Mouse (Mus musculus) brain, embryonic 14.5 days (tissue): Measurements from ENCODE around the gene Mael. TPM values are rescaled to one million over a fixed set of nuclear protein-coding genes. Genes with fewer than 3 reads are reported as not detected.

Experiments used
- DNase-seq: peaks from one replicate; pipeline ENCODE4 v3.0.0-alpha.2; 2011; ENCODE audit warnings: low read depth
- CTCF ChIP-seq: fragments of 200-500 bp; IDR thresholded peaks from 2 replicates; pipeline ENCODE4 v1.5.1; 2012; ENCODE audit warnings: inconsistent platforms, mild to moderate bottlenecking, moderate library complexity, borderline replicate concordance; ENCODE audit not compliant: insufficient read depth, insufficient read length; ENCODE audit errors: extremely low read depth
- POLR2A ChIP-seq: fragments of 200-500 bp; IDR thresholded peaks from 2 replicates; pipeline ENCODE4 v1.6.1; 2012; ENCODE audit warnings: mild to moderate bottlenecking, inconsistent platforms, borderline replicate concordance; ENCODE audit not compliant: poor library complexity, insufficient read depth, insufficient read length, severe bottlenecking; ENCODE audit errors: extremely low read depth
- polyA plus RNA-seq: library from polyadenylated mRNA; depleted of rRNA; stranded (reverse); fragments of >200 nt; gene quantifications from 2 replicates; pipeline ENCODE4 v1.2.3, GENCODE M21; 2012

Gene Mael
- polyA plus RNA-seq, 1 experiment: 0.08 TPM

GRCm38 (mm10) chr1:166205159-166205558 lies 33.4 kb downstream of the Mael start:
- no peak for DNase-seq
- TF ChIP-seq CTCF: no peak
- TF ChIP-seq POLR2A: no peak

DNA sequence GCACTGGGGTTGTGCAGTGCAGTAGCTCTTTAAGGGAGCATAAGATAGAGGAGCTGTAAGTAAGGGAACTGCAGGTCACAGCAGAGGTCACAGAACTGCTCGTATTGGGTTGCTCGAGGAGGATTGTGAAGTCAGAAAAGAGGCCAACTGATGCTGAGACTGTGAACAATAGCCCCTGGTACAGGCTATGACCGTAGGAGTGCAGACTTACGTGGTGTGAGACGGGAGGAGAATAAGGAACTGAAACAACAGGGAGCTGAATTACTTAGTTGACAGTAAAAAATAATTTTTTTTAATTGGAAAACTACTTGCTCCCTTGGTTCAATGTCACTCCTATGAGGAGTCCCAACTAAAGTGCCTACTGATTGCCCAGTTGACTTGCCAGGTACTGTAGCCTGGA lies 34.4 kb downstream of the Mael start:
- DNase-seq: no peak
- no peak for TF ChIP-seq CTCF
- TF ChIP-seq POLR2A: no peak

- TF ChIP-seq POLR2A (no peak), CTCF (no peak)
- peak; percentile 43 for DNase-seq
These were observed 48.7 kb downstream of the Mael start for GRCm38 (mm10) chr1:166189821-166190220.

DNA sequence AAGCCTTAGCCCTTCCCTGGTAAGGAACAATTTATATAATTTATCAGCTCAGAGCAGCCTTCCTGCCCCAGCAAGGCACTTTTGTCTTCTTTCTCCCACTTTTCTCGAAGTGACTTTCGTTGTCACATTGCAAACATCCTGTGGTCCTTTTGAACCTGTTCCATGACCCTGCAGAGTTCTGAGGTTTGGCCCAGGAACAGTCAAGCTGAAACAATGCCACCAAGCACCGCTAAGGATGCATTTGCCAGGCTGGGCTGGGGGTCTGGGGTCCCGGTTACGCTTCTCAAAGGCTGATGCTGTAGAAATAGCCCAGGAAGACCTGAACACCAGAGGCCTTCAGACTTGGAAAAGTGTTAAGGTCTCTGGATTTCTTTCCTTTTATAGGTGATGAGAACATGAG lies 53.2 kb downstream of the Mael start:
- no peak for DNase-seq
- no peak for TF ChIP-seq CTCF
- TF ChIP-seq POLR2A: no peak

GRCm38 (mm10) chr1:166184391-166185229 lies 53.9 kb downstream of the Mael start:
- no peak for DNase-seq
- TF ChIP-seq POLR2A: no peak
- no peak for TF ChIP-seq CTCF

GRCm38 (mm10) chr1:166182952-166183627 lies 55.5 kb downstream of the Mael start:
- TF ChIP-seq POLR2A: no peak
- TF ChIP-seq CTCF: no peak
- peak; percentile 61 for DNase-seq

- TF ChIP-seq CTCF: no peak
- TF ChIP-seq POLR2A: no peak
- no peak for DNase-seq
These were observed 57.0 kb downstream of the Mael start for GRCm38 (mm10) chr1:166181510-166181909.

- no peak for DNase-seq
- TF ChIP-seq CTCF (no peak), POLR2A (no peak)
These were observed 64.9 kb downstream of the Mael start for GRCm38 (mm10) chr1:166173621-166174020.

- no peak for DNase-seq
- TF ChIP-seq POLR2A (no peak), CTCF (no peak)
These were observed 65.6 kb downstream of the Mael start for GRCm38 (mm10) chr1:166172992-166173391.

GRCm38 (mm10) chr1:166170852-166171251 lies 67.7 kb downstream of the Mael start:
- TF ChIP-seq CTCF: no peak
- no peak for DNase-seq

DNA sequence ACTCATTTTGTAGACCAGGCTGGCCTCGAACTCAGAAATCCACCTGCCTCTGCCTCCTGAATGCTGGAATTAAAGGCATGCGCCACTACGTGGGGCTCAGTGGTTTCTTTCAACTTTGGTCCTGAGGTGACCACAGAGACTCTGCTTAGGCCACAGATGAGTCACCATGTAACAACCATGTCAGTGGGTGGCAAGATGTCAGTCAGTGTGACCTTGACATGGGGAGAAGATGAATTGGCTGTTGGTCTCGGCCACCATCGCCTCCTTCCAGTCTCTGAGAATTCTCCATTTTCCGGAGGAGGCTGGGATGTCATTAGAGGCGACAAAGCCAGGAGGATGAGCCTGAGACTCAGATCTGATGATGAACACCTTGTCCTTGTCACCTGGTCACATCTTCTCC lies 68.8 kb downstream of the Mael start:
- no peak for DNase-seq
- no peak for TF ChIP-seq CTCF
- no peak for TF ChIP-seq POLR2A

GRCm38 (mm10) chr1:166168017-166168416 lies 70.5 kb downstream of the Mael start:
- TF ChIP-seq POLR2A: no peak
- DNase-seq: no peak
